Mouse (Mus musculus) cerebellum, postnatal 14 days (tissue): ENCODE results near the gene Gm7714.
"Not testable (repeated sequence)": the region's sequence is repeated elsewhere in the genome, so short reads cannot be mapped to it uniquely, and the experiment has no call there.

Experiments
- DNase-seq, 2 experiments: peaks; one replicate each; pipeline ENCODE4 v3.0.0; 2021; ENCODE audit warnings: mixed read lengths in 2 of 2

The Gm7714 gene

DNA sequence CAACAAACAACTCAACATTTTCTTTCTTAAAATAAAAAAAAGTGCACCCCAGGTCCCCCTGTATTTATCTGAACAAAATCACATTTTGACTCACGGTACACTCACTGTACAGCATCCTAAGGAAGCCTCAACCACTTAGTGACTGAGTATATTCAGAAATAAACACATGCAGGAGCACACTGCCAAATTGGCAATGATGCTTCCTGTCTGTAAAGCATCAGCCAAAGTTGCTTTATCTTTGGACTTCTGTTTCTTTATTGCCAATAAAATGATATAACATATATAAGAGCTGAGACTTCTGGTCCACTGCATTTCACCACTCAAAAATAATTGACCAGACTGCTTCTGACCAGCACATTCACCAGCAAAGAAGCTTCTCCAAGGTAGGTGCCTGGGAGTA lies at the start of gene Gm7714:
Gene Gm7714 (plus strand): TSS at position 301 of the 400 bp plus-strand sequence.
- no peak for DNase-seq

DNA sequence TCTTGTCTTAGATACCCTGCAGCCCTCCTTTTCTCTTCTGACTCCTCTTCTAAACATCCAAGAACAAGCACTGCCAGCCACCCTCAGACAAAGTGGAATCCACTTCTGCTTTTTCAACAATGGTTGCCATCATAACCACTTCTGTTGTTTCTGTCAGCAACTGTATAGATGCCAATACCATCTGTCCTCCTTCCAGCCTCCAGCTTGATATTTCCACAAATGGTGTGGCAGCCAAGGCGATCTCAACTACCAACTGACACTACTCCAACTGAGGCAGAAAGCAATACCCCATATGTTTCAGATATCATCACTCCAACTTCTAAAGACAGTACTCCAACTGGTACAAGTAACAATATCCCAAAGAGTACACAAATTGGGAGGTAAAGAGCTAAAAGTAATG lies 12.2 kb upstream of the Gm7714 start:
- DNase-seq, result no peak

DNA sequence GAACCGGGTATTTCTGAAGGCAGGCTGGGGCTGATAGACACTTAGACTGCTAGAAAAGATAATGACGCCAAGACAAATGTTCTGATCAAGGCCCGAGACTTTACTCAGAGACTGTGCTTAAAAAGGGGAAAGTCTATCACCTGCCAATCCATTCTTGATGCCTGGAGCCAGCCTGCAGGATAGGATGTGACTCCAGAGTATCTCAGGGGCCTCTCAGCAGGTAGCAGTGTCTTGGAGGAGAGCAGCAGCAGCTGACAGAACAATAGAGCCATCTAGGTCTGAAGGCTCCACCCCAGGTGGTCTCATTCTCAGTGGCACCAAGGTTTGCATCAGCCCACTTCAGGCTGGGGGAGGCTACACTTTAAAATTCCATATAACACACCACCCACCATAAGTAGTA lies 42.6 kb downstream of the Gm7714 start:
- not testable (repeated sequence) for DNase-seq

DNA sequence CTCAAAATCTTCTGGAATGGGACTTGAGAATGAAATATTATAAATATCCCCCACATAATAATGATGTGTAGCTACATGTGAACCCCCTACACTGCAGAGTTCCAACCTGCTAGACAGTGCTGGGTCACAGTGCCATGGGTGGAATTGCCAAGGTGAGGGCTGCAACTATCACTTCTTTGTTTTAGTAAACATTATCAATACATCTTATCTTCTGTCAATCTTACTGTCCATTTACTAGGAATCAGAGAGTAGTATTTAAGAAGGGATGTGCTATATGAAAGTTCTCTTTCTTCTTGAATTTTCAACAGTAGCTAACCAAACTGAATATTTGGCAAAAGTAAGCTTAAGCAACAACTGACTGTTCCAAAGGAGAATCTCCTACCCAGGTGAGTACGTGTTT lies 48.3 kb downstream of the Gm7714 start, which contains the start of gene Prol1:
Gene Prol1 (plus strand): TSS at position 301 of the 400 bp plus-strand sequence.
- no peak for DNase-seq
